20 mouse cellular contexts compared by ENCODE assay signal in genomic region chr2:157855814-157856213, GRCm38 (mm10). TPM values are rescaled to one million over a fixed set of nuclear protein-coding genes. Genes with fewer than 3 reads are reported as not detected.
DNase-seq lines count a peak whose midpoint lies in the region; ATAC-seq and TF ChIP-seq lines count a peak whose summit lies in the region.
"Had no signal": no experiment of that assay in that cellular context is flagged by ENCODE, and none has a peak within 500 bp of the region (broad histone marks: within the 10 kb centered on the region; RNA-seq: fewer than 3 reads in every experiment).

No protein-coding gene starts in this region.

- H3K4me3 ChIP-seq in intestine, embryonic 15.5 days (replicated peaks): no peak overlapping the region
- H3K4me3 ChIP-seq in intestine, postnatal 0 days (ENCODE audit: low read depth, low read length): no peak overlapping the region
- no peak overlapping the region for H3K4me3 ChIP-seq in intestine, embryonic 16.5 days (ENCODE audit: low read length)
- H3K4me3 ChIP-seq in liver, embryonic 11.5 days (ENCODE audit: low read depth, low read length): no peak overlapping the region

- DNase-seq in liver, embryonic 11.5 days (ENCODE audit: low spot score): no peak
- DNase-seq: adrenal gland, adult 2 months; adrenal gland, adult 8-10 months; adrenal gland, postnatal 10 days; adrenal gland, postnatal 14 days; adrenal gland, postnatal 25 days; adrenal gland, postnatal 36 days; B cell, adult 2 months; cerebellum, adult 11 months; cerebellum, adult 11-12 months; cerebellum, adult 18-20 months had no signal

- H3K27ac ChIP-seq in intestine, embryonic 15.5 days: no peak overlapping the region
- no peak overlapping the region for H3K27ac ChIP-seq in intestine, postnatal 0 days (ENCODE audit: low read depth, low read length)
- H3K27ac ChIP-seq in intestine, embryonic 16.5 days (ENCODE audit: low read length): no peak overlapping the region
- H3K27ac ChIP-seq in liver, embryonic 11.5 days (ENCODE audit: low read depth, low read length): no peak overlapping the region

- no peak overlapping the region for H3K9ac ChIP-seq in intestine, embryonic 15.5 days
- no peak overlapping the region for H3K9ac ChIP-seq in intestine, postnatal 0 days (ENCODE audit: low read depth, low read length)
- no peak overlapping the region for H3K9ac ChIP-seq in intestine, embryonic 16.5 days (ENCODE audit: low read depth, low read length)
- H3K9ac ChIP-seq in liver, embryonic 11.5 days (ENCODE audit: low read depth, low read length): no peak overlapping the region

- H3K27me3 ChIP-seq in intestine, embryonic 15.5 days (replicated peaks): no peaks in the 10 kb centered on the region
- no peaks in the 10 kb centered on the region for H3K27me3 ChIP-seq in intestine, postnatal 0 days (replicated peaks; ENCODE audit: control insufficient read depth, insufficient read depth, low read length)
- H3K27me3 ChIP-seq in intestine, embryonic 16.5 days (replicated peaks; ENCODE audit: control insufficient read depth, insufficient read depth, low read length): no peaks in the 10 kb centered on the region
- H3K27me3 ChIP-seq in liver, embryonic 11.5 days (replicated peaks; ENCODE audit: control insufficient read depth, insufficient read depth, low read length): no peaks in the 10 kb centered on the region
- H3K27me3 ChIP-seq: CH12.LX, Patski had no signal

- H3K9me3 ChIP-seq in intestine, embryonic 15.5 days: no peaks in the 10 kb centered on the region
- no peaks in the 10 kb centered on the region for H3K9me3 ChIP-seq in intestine, postnatal 0 days (ENCODE audit: control insufficient read depth)
- H3K9me3 ChIP-seq in intestine, embryonic 16.5 days (ENCODE audit: control insufficient read depth, low read length): no peaks in the 10 kb centered on the region
- no peaks in the 10 kb centered on the region for H3K9me3 ChIP-seq in liver, embryonic 11.5 days (ENCODE audit: control insufficient read depth, low read length)
- H3K9me3 ChIP-seq: G1E had no signal

- H3K4me2 ChIP-seq in intestine, embryonic 15.5 days (replicated peaks): no peak overlapping the region
- no peak overlapping the region for H3K4me2 ChIP-seq in intestine, postnatal 0 days (replicated peaks; ENCODE audit: low read depth)
- H3K4me2 ChIP-seq in intestine, embryonic 16.5 days (ENCODE audit: low read depth, low read length): no peak overlapping the region
- H3K4me2 ChIP-seq in liver, embryonic 11.5 days: no peak overlapping the region

- ATAC-seq in intestine, embryonic 15.5 days: peak; percentile 58; the same call in 1 of the 2 replicates
- ATAC-seq in intestine, postnatal 0 days: no peak
- peak; percentile 67 for ATAC-seq in intestine, embryonic 16.5 days
- no peak for ATAC-seq in liver, embryonic 11.5 days (replicated peaks; ENCODE audit: low FRiP score)
- ATAC-seq: activated CD4-positive, CD25-positive, alpha-beta regulatory T cell, adult 4 months; CD4-positive, CD25-positive, alpha-beta regulatory T cell, adult 4 months; Patski had no signal

- no peaks in the 10 kb centered on the region; the same call in 1 of the 2 replicates for H3K36me3 ChIP-seq in intestine, embryonic 15.5 days
- no peaks in the 10 kb centered on the region for H3K36me3 ChIP-seq in intestine, postnatal 0 days (ENCODE audit: control insufficient read depth, insufficient read depth)
- no peaks in the 10 kb centered on the region for H3K36me3 ChIP-seq in intestine, embryonic 16.5 days (ENCODE audit: control insufficient read depth, insufficient read depth, low read length)
- no peaks in the 10 kb centered on the region for H3K36me3 ChIP-seq in liver, embryonic 11.5 days (ENCODE audit: control insufficient read depth, insufficient read depth, low read length)

- no peak for TF ChIP-seq CTCF in intestine, postnatal 0 days (IDR thresholded peaks at IDR 0.05; ENCODE audit: low read depth)

- no peaks in the 10 kb centered on the region; the same call in 1 of the 2 replicates for H3K4me1 ChIP-seq in intestine, embryonic 15.5 days (replicated peaks)
- H3K4me1 ChIP-seq in intestine, postnatal 0 days (replicated peaks; ENCODE audit: control insufficient read depth, insufficient read depth, low read length): no peaks in the 10 kb centered on the region
- H3K4me1 ChIP-seq in intestine, embryonic 16.5 days (ENCODE audit: control insufficient read depth, insufficient read depth, low read length): no peaks in the 10 kb centered on the region
- peaks cover 1% of the 10 kb centered on the region; the same call in 1 of the 2 replicates for H3K4me1 ChIP-seq in liver, embryonic 11.5 days (replicated peaks; ENCODE audit: control insufficient read depth, insufficient read depth, low read length)

- 62% methylated on average over 6 of the region's 6 CpGs for WGBS in intestine, embryonic 15.5 days
- WGBS in intestine, postnatal 0 days: 46% methylated on average over 6 of the region's 6 CpGs
- 54% methylated on average over 6 of the region's 6 CpGs for WGBS in intestine, embryonic 16.5 days
- WGBS in liver, embryonic 11.5 days: 79% methylated on average over 6 of the region's 6 CpGs

RNA-seq across cellular contexts. Expression of gene Vstm2l, which starts 58.6 kb away (rescaled TPM):
- polyA plus RNA-seq in intestine, embryonic 15.5 days (2015; fragmentation: Nextera tagmentation; extraction: Ambion mirVana): 0.68 and 0.72 TPM in 2 replicates
- 0.75 and 0.90 TPM in 2 replicates for polyA plus RNA-seq in intestine, postnatal 0 days (2015; fragmentation: Nextera tagmentation; extraction: Ambion mirVana)
- 0.10 TPM in 1 of 2 replicates, not detected in the other for polyA plus RNA-seq in intestine, embryonic 16.5 days (2015; fragmentation: Nextera tagmentation; extraction: Ambion mirVana)
- 0.52 and 0.70 TPM in 2 replicates for polyA plus RNA-seq in liver, embryonic 11.5 days (2014; fragmentation: Nextera tagmentation; extraction: Ambion mirVana)
- polyA plus RNA-seq: activated CD4-positive, CD25-positive, alpha-beta regulatory T cell, adult 4 months; C2C12; CD4-positive, CD25-positive, alpha-beta regulatory T cell, adult 4 months; G1E; Patski had no signal

Comparison
In these comparisons a context has a peak if more than half of its experiments do, and no peak if none do; other contexts are left out.
1. ATAC-seq: peak in intestine, embryonic 15.5 days (single experiment) and intestine, embryonic 16.5 days (single experiment); none in intestine, postnatal 0 days (single experiment) and liver, embryonic 11.5 days (single experiment).